Mouse (Mus musculus) MEL (cell line): ENCODE data around the gene Creb1. TPM values are rescaled to one million over a fixed set of nuclear protein-coding genes. Genes with fewer than 3 reads are reported as not detected.
A peak's percentile ranks its signal among the peaks of the same experiment; 100 is the strongest.

Source experiments
- DNase-seq: peaks from one replicate; pipeline ENCODE4 v3.0.0; 2011; ENCODE audit warnings: low read depth, low spot score
- H3K27ac ChIP-seq: 2 replicates; pipeline ENCODE4 v1.5.1; 2012; ENCODE audit warnings: low read depth, mild to moderate bottlenecking, control low read depth, low read length, moderate library complexity; ENCODE audit not compliant: control insufficient read depth
- H3K27me3 ChIP-seq, 2 experiments: fragments of 150-350 bp in 1 of 2; sonication (generic) in 1 of 2; 2 replicates each; pipeline ENCODE4 v1.6.1; 2012; ENCODE audit warnings: low read length in 2 of 2, mild to moderate bottlenecking in 2 of 2, improper control_type of control experiment in 1 of 2, moderate library complexity in 1 of 2; ENCODE audit not compliant: insufficient read depth in 2 of 2, control insufficient read depth in 1 of 2
- H3K36me3 ChIP-seq, 2 experiments: 2 replicates each; pipeline ENCODE4 v1.6.1; 2012 to 2014; ENCODE audit warnings: low read length in 2 of 2, improper control_type of control experiment in 1 of 2, inconsistent platforms in 1 of 2, mild to moderate bottlenecking in 1 of 2; ENCODE audit not compliant: insufficient read depth in 2 of 2, control insufficient read depth in 1 of 2
- H3K4me1 ChIP-seq, 2 experiments: fragments of 150-350 bp in 1 of 2; sonication (generic) in 1 of 2; 2 replicates each; pipeline ENCODE4 v1.6.1; 2012; ENCODE audit warnings: low read length in 2 of 2, improper control_type of control experiment in 1 of 2, mild to moderate bottlenecking in 1 of 2; ENCODE audit not compliant: insufficient read depth in 2 of 2, control insufficient read depth in 1 of 2
- H3K4me3 ChIP-seq, 2 experiments: fragments of 150-350 bp in 1 of 2; sonication (generic) in 1 of 2; 2 replicates each; pipeline ENCODE4 v1.5.1; 2012; ENCODE audit warnings: low read depth in 2 of 2, low read length in 2 of 2, mild to moderate bottlenecking in 2 of 2, moderate library complexity in 2 of 2, control low read depth in 1 of 2, improper control_type of control experiment in 1 of 2; ENCODE audit not compliant: control insufficient read depth in 1 of 2, insufficient read depth in 1 of 2
- H3K79me2 ChIP-seq: 2 replicates; pipeline ENCODE4 v1.6.1; 2012; ENCODE audit warnings: mild to moderate bottlenecking, low read length, moderate library complexity; ENCODE audit not compliant: control insufficient read depth, poor library complexity, insufficient read depth
- H3K9ac ChIP-seq: 2 replicates; pipeline ENCODE4 v1.6.1; 2012; ENCODE audit warnings: low read depth, mild to moderate bottlenecking, control low read depth, low read length, moderate library complexity; ENCODE audit not compliant: control insufficient read depth, poor library complexity, severe bottlenecking
- H3K9me3 ChIP-seq: fragments of 150-350 bp; sonication (generic); replicated peaks from 2 replicates; pipeline ENCODE4 v1.6.1; 2012; ENCODE audit warnings: mild to moderate bottlenecking, low read length, improper control_type of control experiment, moderate library complexity; ENCODE audit not compliant: insufficient read depth
- BHLHE40 ChIP-seq: IDR thresholded peaks from 2 replicates; pipeline ENCODE4 v1.6.1; 2012; ENCODE audit warnings: low read depth, mild to moderate bottlenecking, inconsistent platforms, low read length, improper control_type of control experiment, borderline replicate concordance
- CHD1 ChIP-seq: IDR thresholded peaks from 2 replicates; pipeline ENCODE4 v1.6.1; 2012; ENCODE audit warnings: low read depth, mild to moderate bottlenecking, inconsistent platforms, low read length, improper control_type of control experiment
- CHD2 ChIP-seq: IDR thresholded peaks from 2 replicates; pipeline ENCODE4 v1.6.1; 2011; ENCODE audit warnings: low read length, improper control_type of control experiment
- ELF1 ChIP-seq: IDR thresholded peaks from 2 replicates; pipeline ENCODE4 v1.6.1; 2014; ENCODE audit warnings: low read depth, mild to moderate bottlenecking, inconsistent platforms, low read length, improper control_type of control experiment, moderate library complexity
- EP300 ChIP-seq, 2 experiments: IDR thresholded peaks; 2 replicates each; pipeline ENCODE4 v1.6.1; 2011; ENCODE audit warnings: improper control_type of control experiment in 2 of 2, low read length in 2 of 2, low read depth in 1 of 2, mild to moderate bottlenecking in 1 of 2
- ETS1 ChIP-seq: IDR thresholded peaks from 2 replicates; pipeline ENCODE4 v1.6.1; 2012; ENCODE audit warnings: low read depth, mild to moderate bottlenecking, inconsistent platforms, low read length, improper control_type of control experiment, moderate library complexity
- GATA1 ChIP-seq: IDR thresholded peaks from 2 replicates; pipeline ENCODE4 v1.6.1; 2011; ENCODE audit warnings: low read depth, low read length, improper control_type of control experiment
- MXI1 ChIP-seq: IDR thresholded peaks from 2 replicates; pipeline ENCODE4 v1.6.1; 2011; ENCODE audit warnings: mild to moderate bottlenecking, low read depth, low read length, improper control_type of control experiment
- RCOR1 ChIP-seq: IDR thresholded peaks from 2 replicates; pipeline ENCODE4 v1.6.1; 2012; ENCODE audit warnings: low read depth, mild to moderate bottlenecking, inconsistent platforms, low read length, improper control_type of control experiment
- SIN3A ChIP-seq: IDR thresholded peaks from 2 replicates; pipeline ENCODE4 v1.6.1; 2012; ENCODE audit warnings: low read length, improper control_type of control experiment, inconsistent platforms
- SMC3 ChIP-seq: IDR thresholded peaks from 2 replicates; pipeline ENCODE4 v1.6.1; 2011; ENCODE audit warnings: low read depth, low read length, improper control_type of control experiment
- TAL1 ChIP-seq: IDR thresholded peaks from 2 replicates; pipeline ENCODE4 v1.6.1; 2012; ENCODE audit warnings: mild to moderate bottlenecking, inconsistent platforms, low read length, moderate library complexity, mixed read lengths
- TBP ChIP-seq: IDR thresholded peaks from 2 replicates; pipeline ENCODE4 v1.8.0; 2011; ENCODE audit warnings: low read depth, low read length, improper control_type of control experiment
- TCF12 ChIP-seq: IDR thresholded peaks from 2 replicates; pipeline ENCODE4 v1.6.1; 2014; ENCODE audit warnings: low read depth, mild to moderate bottlenecking, inconsistent platforms, low read length, improper control_type of control experiment, moderate library complexity
- USF1 ChIP-seq: IDR thresholded peaks from 2 replicates; pipeline ENCODE4 v1.6.1; 2014; ENCODE audit warnings: low read depth, mild to moderate bottlenecking, inconsistent platforms, low read length, improper control_type of control experiment, moderate library complexity
- USF2 ChIP-seq, 2 experiments: IDR thresholded peaks; 2 replicates each; pipeline ENCODE4 v1.6.1; 2011 to 2012; ENCODE audit warnings: improper control_type of control experiment in 2 of 2, low read length in 2 of 2, borderline replicate concordance in 1 of 2, inconsistent platforms in 1 of 2, low read depth in 1 of 2, mild to moderate bottlenecking in 1 of 2; ENCODE audit not compliant: insufficient read depth in 1 of 2
- ZKSCAN1 ChIP-seq: IDR thresholded peaks from 2 replicates; pipeline ENCODE4 v1.6.1; 2012; ENCODE audit warnings: low read depth, mild to moderate bottlenecking, inconsistent platforms, low read length, improper control_type of control experiment, moderate library complexity
- ZMIZ1 ChIP-seq: IDR thresholded peaks from 2 replicates; pipeline ENCODE4 v1.6.1; 2012; ENCODE audit warnings: low read depth, mild to moderate bottlenecking, inconsistent platforms, low read length, improper control_type of control experiment, moderate library complexity
- polyA plus RNA-seq, 2 experiments: library from polyadenylated mRNA; stranded (reverse) in 1 of 2; unstranded in 1 of 2; fragments of >175 nt in 1 of 2; fragments of >200 nt in 1 of 2; gene quantifications; 2 replicates each; pipeline versions ENCODE4 v1.2.1 to v1.2.4; 2012; ENCODE audit warnings: low replicate concordance in 2 of 2, low read depth in 1 of 2; ENCODE audit not compliant: insufficient read length in 2 of 2, insufficient read depth in 1 of 2, missing spikeins in 1 of 2
- total RNA-seq: library from RNA; depleted of rRNA; stranded (reverse); fragments of 300-350 nt; gene quantifications from 2 replicates; pipeline ENCODE4 v1.2.3, GENCODE M21; 2012

Creb1 gene
- total and polyA plus RNA-seq, 3 experiments = 21.8 to 49.1 (median 22.8) TPM

- no peak overlapping the region for H3K27ac ChIP-seq
- H3K79me2 ChIP-seq = no peaks in the 10 kb centered on the region
- H3K36me3 ChIP-seq = peaks cover 0 to 3% of the 10 kb centered on the region in 2 experiments; a peak in 3 of 4 replicates
- DNase-seq = no peak
- no peak overlapping the region for H3K9ac ChIP-seq
- no peaks in the 10 kb centered on the region for H3K27me3 ChIP-seq
- no peaks in the 10 kb centered on the region for H3K4me1 ChIP-seq
- no peaks in the 10 kb centered on the region for H3K9me3 ChIP-seq
- no peak for TF ChIP-seq ZMIZ1
- TF ChIP-seq BHLHE40 = no peak
- no peak for TF ChIP-seq USF1
- no peak for TF ChIP-seq CHD1
- no peak for TF ChIP-seq MXI1
- no peak for TF ChIP-seq EP300 (IDR thresholded peaks at IDR 0.05; ENCODE audit: low read depth in 1 of 2, low read length in 2 of 2)
- TF ChIP-seq ZKSCAN1 = no peak
- no peak for TF ChIP-seq TAL1
- no peak for TF ChIP-seq TBP
- H3K4me3 ChIP-seq = no peak overlapping the region
Observed at GRCm38 (mm10) chr1:64603381-64603780, 70.9 kb downstream of the Creb1 start.

- H3K27ac ChIP-seq = peak overlapping the region; percentile 69
- H3K9me3 ChIP-seq = no peaks in the 10 kb centered on the region
- H3K4me1 ChIP-seq = peaks cover 10 to 14% of the 10 kb centered on the region in 2 experiments
- peaks cover 1 to 15% of the 10 kb centered on the region in 2 experiments; a peak in 3 of 4 replicates for H3K36me3 ChIP-seq
- peak overlapping the region; percentile 5; the same call in 1 of the 2 replicates for H3K9ac ChIP-seq
- TF ChIP-seq SIN3A (peak; percentile 38; the same call in 1 of the 2 replicates), SMC3 (no peak), ETS1 (peak; percentile 85), ELF1 (0 out of 2 replicates have a peak, but pooled peaks have one; percentile 41), TAL1 (peak; percentile 83), TBP (no peak), CHD2 (no peak), TCF12 (peak; percentile 96), RCOR1 (peak; percentile 66), USF2 (IDR thresholded peaks at IDR 0.05; ENCODE audit: borderline replicate concordance in 1 of 2, insufficient read depth in 1 of 2, low read depth in 1 of 2, low read length in 2 of 2) (no peak), GATA1 (peak; percentile 82), EP300 (IDR thresholded peaks at IDR 0.05; ENCODE audit: low read depth in 1 of 2, low read length in 2 of 2) (peak; percentile 71 to 86)
- peak; percentile 65 for DNase-seq
- H3K27me3 ChIP-seq = no peaks in the 10 kb centered on the region
- H3K79me2 ChIP-seq = no peaks in the 10 kb centered on the region
- H3K4me3 ChIP-seq = no peak overlapping the region
Observed at GRCm38 (mm10) chr1:64609145-64609544, 76.7 kb downstream of the Creb1 start.
